Mouse (Mus musculus): Measurements from ENCODE around the gene Cdc20.
A peak's percentile ranks its signal among the peaks of the same experiment; 100 is the strongest.

Gene Cdc20

GRCm38 (mm10) chr4:118436820-118437603 lies at the start of gene Cdc20:
Cdc20 (minus strand) TSS chr4:118437352.
- peak; percentile 72 to 88 for DNase-seq (ENCODE audit: low spot score in 2 of 2)

GRCm38 (mm10) chr4:118476773-118477530 lies 39.8 kb upstream of the Cdc20 start:
- DNase-seq (ENCODE audit: low spot score in 2 of 2), result no peak

GRCm38 (mm10) chr4:118472687-118473086 lies 35.5 kb upstream of the Cdc20 start:
- no peak for DNase-seq (ENCODE audit: low spot score in 2 of 2)

GRCm38 (mm10) chr4:118471281-118471680 lies 34.1 kb upstream of the Cdc20 start:
- no peak for DNase-seq (ENCODE audit: low spot score in 2 of 2)

- DNase-seq (ENCODE audit: low spot score in 2 of 2), result no peak
Measured at GRCm38 (mm10) chr4:118465697-118466163, 28.6 kb upstream of the Cdc20 start.

GRCm38 (mm10) chr4:118464956-118465355 lies 27.8 kb upstream of the Cdc20 start:
- no peak for DNase-seq (ENCODE audit: low spot score in 2 of 2)

- no peak for DNase-seq (ENCODE audit: low spot score in 2 of 2)
Measured at GRCm38 (mm10) chr4:118457345-118457975, 20.3 kb upstream of the Cdc20 start, which contains the start of gene Mpl. Mpl (minus strand) TSS chr4:118457513.

GRCm38 (mm10) chr4:118446415-118447153 lies 9.4 kb upstream of the Cdc20 start:
- DNase-seq (ENCODE audit: low spot score in 2 of 2), result no peak

- DNase-seq (ENCODE audit: low spot score in 2 of 2), result no peak
Measured at GRCm38 (mm10) chr4:118445781-118446414, 8.7 kb upstream of the Cdc20 start.

GRCm38 (mm10) chr4:118445088-118445487 lies 7.9 kb upstream of the Cdc20 start:
- no peak for DNase-seq (ENCODE audit: low spot score in 2 of 2)

GRCm38 (mm10) chr4:118437829-118438253 lies 689 bp upstream of the Cdc20 start:
- no peak for DNase-seq (ENCODE audit: low spot score in 2 of 2)

- DNase-seq (ENCODE audit: low spot score in 2 of 2), result no peak
Measured at GRCm38 (mm10) chr4:118432332-118432731, 4.8 kb downstream of the Cdc20 start.

GRCm38 (mm10) chr4:118429215-118429895 lies 7.8 kb downstream of the Cdc20 start:
- DNase-seq (ENCODE audit: low spot score in 2 of 2), result no peak

GRCm38 (mm10) chr4:118428531-118429214 lies 8.5 kb downstream of the Cdc20 start:
- no peak for DNase-seq (ENCODE audit: low spot score in 2 of 2)

- DNase-seq (ENCODE audit: low spot score in 2 of 2), result peak; percentile 57 to 81
Measured at GRCm38 (mm10) chr4:118427768-118428451, 9.2 kb downstream of the Cdc20 start, which contains the start of gene Elovl1. Elovl1 (plus strand) TSS chr4:118428093.

GRCm38 (mm10) chr4:118427415-118427767 lies 9.8 kb downstream of the Cdc20 start:
- no peak for DNase-seq (ENCODE audit: low spot score in 2 of 2)

- DNase-seq (ENCODE audit: low spot score in 2 of 2), result no peak
Measured at GRCm38 (mm10) chr4:118425374-118425773, 11.8 kb downstream of the Cdc20 start.

- DNase-seq (ENCODE audit: low spot score in 2 of 2), result no peak
Measured at GRCm38 (mm10) chr4:118424541-118425160, 12.5 kb downstream of the Cdc20 start.

- DNase-seq (ENCODE audit: low spot score in 2 of 2), result no peak
Measured at GRCm38 (mm10) chr4:118421384-118421783, 15.8 kb downstream of the Cdc20 start.

Data from cerebellum, postnatal 4 days (tissue).